Mouse (Mus musculus) heart, postnatal 25 days (tissue): ENCODE results near the gene Wee1. TPM values are rescaled to one million over a fixed set of nuclear protein-coding genes. Genes with fewer than 3 reads are reported as not detected.
"Not testable (repeated sequence)": the region's sequence is repeated elsewhere in the genome, so short reads cannot be mapped to it uniquely, and the experiment has no call there.

ENCODE experiments used
- DNase-seq: peaks from one replicate; pipeline ENCODE4 v3.0.0; 2022; ENCODE audit warnings: low spot score
- intact Hi-C: fragments of 180-260 bp; cut with DNase I; formaldehyde crosslinking; loops from one replicate; pipeline ENCODE4 v1.15.1; 2025
- total RNA-seq, 2 experiments: library from RNA; stranded (reverse); gene quantifications; 2 replicates each; pipeline ENCODE4 v1.2.3; 2021

The Wee1 gene
- 10 to 100 TPM in 1 of 2 experiments, 1 to 10 TPM in 1; 6.4 to 11.0 TPM for total RNA-seq

- intact Hi-C loops = loop anchor here (2.0 to 5.0 kb wide), 2 partner anchors 43 to 59 kb away; partner anchors contain the start of gene Zfp143
- peak; percentile 100 for DNase-seq
Measured at GRCm38 (mm10) chr7:110121516-110122288, at the start of gene Wee1. Wee1 (plus strand) TSS chr7:110122046.

- DNase-seq = no peak
- intact Hi-C loops = loop anchor here (10.0 kb wide), 1 partner anchor 163 kb away; no protein-coding TSS in a partner anchor
Measured at GRCm38 (mm10) chr7:110078168-110078567, 43.7 kb upstream of the Wee1 start.

- DNase-seq = no peak
- intact Hi-C loops = loop anchor here (5.0 kb wide), 1 partner anchor 376 kb away; no protein-coding TSS in a partner anchor
Measured at GRCm38 (mm10) chr7:110083386-110084165, 38.3 kb upstream of the Wee1 start.

GRCm38 (mm10) chr7:110085217-110085616 is 36.6 kb upstream of the Wee1 start:
- no peak for DNase-seq
- intact Hi-C loops = no loop called here

GRCm38 (mm10) chr7:110087914-110088313 is 33.9 kb upstream of the Wee1 start:
- DNase-seq = no peak
- intact Hi-C loops = no loop called here

GRCm38 (mm10) chr7:110091670-110092069 is 30.2 kb upstream of the Wee1 start:
- intact Hi-C loops = no loop called here
- DNase-seq = no peak

GRCm38 (mm10) chr7:110096332-110096731 is 25.5 kb upstream of the Wee1 start:
- DNase-seq = no peak
- intact Hi-C loops = loop anchor here (1.0 kb wide), 1 partner anchor 68 kb away; no protein-coding TSS in a partner anchor

GRCm38 (mm10) chr7:110097106-110097793 is 24.6 kb upstream of the Wee1 start:
- DNase-seq = no peak

GRCm38 (mm10) chr7:110100854-110101253 is 21.0 kb upstream of the Wee1 start:
- DNase-seq = no peak
- intact Hi-C loops = no loop called here

More at GRCm38 (mm10) chr7:110097106-110097793, 24.6 kb upstream of the Wee1 start:
- intact Hi-C loops = no loop called here

GRCm38 (mm10) chr7:110101266-110101665 is 20.6 kb upstream of the Wee1 start:
- DNase-seq = no peak
- intact Hi-C loops = no loop called here

GRCm38 (mm10) chr7:110105041-110105440 is 16.8 kb upstream of the Wee1 start:
- DNase-seq = no peak
- intact Hi-C loops = no loop called here

GRCm38 (mm10) chr7:110106633-110107032 is 15.2 kb upstream of the Wee1 start:
- no peak for DNase-seq
- intact Hi-C loops = no loop called here

GRCm38 (mm10) chr7:110108524-110108923 is 13.3 kb upstream of the Wee1 start:
- intact Hi-C loops, DNase-seq: not testable (repeated sequence)

- intact Hi-C loops = no loop called here
Measured at GRCm38 (mm10) chr7:110108967-110109610, 12.8 kb upstream of the Wee1 start.

GRCm38 (mm10) chr7:110110061-110110656 is 11.7 kb upstream of the Wee1 start:
- no peak for DNase-seq

More at GRCm38 (mm10) chr7:110108967-110109610, 12.8 kb upstream of the Wee1 start:
- DNase-seq = peak; percentile 69

GRCm38 (mm10) chr7:110114699-110115098 is 7.1 kb upstream of the Wee1 start:
- intact Hi-C loops = no loop called here
- DNase-seq = no peak

More at GRCm38 (mm10) chr7:110110061-110110656, 11.7 kb upstream of the Wee1 start:
- intact Hi-C loops = no loop called here

GRCm38 (mm10) chr7:110116731-110117291 is 5.0 kb upstream of the Wee1 start:
- intact Hi-C loops = no loop called here

GRCm38 (mm10) chr7:110118448-110118847 is 3.4 kb upstream of the Wee1 start:
- DNase-seq = peak; percentile 35
- intact Hi-C loops = no loop called here

More at GRCm38 (mm10) chr7:110116731-110117291, 5.0 kb upstream of the Wee1 start:
- peak; percentile 73 for DNase-seq
